Mouse (Mus musculus) urinary bladder, postnatal 36 days (tissue): ENCODE data around the gene Atp5b.

ENCODE experiments used
- DNase-seq, 2 experiments: peaks; one replicate each; pipeline ENCODE4 v3.0.0; 2022; ENCODE audit warnings: low spot score in 2 of 2, mixed read lengths in 1 of 2

Gene Atp5b

DNA sequence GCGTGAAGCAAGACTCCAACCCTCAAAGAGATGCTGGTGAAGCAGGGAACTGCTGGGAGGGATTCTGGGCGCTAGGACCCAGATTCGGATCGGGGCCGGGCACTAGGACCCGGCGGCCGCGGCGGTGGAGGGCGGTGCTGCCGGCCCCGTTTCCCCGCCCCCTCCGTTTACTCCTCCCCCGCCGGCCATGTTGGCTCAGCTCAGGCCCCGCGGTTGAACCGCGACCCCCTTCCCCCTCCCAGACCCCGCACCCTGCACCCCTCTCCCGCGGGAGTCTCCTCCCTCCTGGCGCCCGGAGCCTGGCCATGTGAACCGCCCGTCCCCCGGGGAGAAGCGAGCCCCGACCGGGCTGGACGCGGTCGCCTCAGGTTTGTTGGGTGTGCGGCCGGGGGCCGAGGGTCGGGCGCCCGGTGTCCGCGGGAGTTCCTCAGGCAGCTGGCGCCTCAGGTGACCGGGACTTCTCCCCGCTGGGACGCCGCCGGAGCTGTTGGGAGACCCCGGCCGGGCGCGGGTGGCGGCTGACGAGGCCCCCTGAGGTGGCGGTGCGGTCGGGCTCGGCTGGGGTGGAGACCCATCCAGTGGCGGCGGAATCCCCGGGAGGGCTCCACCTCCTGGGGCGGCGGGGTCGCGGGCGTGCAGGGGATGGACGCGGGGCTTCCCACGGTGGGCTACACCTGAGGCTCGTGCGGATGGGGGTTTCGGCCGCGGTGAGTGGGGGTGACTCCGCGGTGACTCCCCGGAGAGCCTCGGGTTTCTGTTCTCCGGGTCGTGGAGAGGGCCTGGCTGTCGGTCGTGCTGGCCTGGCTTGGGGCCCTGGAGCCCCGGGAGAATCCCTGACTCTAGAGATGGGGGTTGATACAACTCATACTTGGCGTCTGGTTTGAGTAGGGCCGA, 13.9 kb downstream of the Atp5b start:
- DNase-seq = peak; percentile 64 to 79

DNA sequence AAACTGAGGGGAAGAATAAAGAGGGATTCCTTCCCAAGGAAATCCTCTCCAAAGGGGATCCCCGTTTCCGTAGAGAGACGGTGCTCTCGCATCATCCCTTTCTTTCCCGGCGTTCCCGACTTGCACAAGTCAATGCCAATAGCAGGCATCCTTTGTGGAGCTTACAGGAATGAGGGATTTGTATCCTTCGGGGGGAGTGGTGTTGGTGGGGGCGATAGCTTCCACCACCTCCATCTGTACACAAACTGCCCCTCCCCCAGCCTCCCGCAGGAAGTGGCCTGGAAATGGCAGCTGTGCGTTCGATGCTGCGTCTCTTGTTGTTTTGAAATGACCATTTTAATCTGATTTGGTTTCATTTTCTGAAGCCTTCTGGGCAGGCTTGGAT, 14.5 kb downstream of the Atp5b start:
- DNase-seq = peak; percentile 28 to 47

DNA sequence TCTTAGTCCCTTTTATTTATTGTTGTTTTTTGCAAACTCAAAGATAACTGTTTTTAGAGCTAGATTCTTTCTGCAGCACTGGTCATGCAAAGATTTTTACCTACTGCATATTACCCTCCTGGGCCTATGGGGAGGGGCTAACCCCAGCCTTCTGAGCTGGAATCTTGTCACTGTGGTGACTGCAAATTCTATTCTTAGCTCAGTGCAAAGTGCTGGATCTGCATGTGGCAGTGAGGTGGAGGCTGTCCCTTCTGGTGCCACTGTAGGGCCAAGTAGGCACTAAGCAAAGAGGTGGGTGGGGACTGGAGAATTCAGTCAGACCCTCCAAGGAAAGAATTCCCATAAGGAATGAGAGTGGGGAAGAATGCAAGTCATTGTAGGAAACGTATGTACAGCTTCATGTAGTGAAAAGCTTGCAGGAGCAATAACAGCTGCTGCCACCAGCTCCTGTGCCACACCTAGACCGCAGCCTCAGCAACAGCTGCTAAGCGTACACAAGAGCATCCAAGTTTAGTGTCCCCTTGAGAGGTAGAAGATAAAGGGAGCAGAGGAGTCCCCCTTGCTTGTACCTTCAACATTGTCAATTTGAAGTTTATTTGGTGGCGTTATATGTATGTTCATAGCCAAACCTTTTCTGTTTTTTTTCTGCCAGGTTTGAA, 27.2 kb downstream of the Atp5b start:
- no peak for DNase-seq

DNA sequence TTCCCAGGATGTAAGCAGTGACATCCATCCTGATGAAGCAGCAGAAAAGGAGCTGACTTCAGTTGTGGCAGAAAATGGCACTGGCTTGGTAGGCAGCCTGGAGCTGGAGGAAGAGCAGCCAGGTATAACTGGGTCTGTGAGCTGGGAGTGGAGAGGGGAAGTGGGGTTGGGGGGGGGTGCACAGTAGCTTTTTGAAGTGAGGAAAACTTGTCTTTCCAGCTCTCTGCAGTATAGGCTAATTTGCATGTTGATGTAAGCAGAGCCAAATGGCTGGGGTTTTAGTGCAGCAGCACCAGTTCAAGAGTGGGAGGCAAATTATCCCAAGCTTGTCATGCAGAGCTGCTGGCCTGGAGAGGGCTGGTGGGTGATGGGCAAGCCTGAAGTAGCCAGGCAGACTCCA, 28.2 kb downstream of the Atp5b start:
- no peak for DNase-seq

DNA sequence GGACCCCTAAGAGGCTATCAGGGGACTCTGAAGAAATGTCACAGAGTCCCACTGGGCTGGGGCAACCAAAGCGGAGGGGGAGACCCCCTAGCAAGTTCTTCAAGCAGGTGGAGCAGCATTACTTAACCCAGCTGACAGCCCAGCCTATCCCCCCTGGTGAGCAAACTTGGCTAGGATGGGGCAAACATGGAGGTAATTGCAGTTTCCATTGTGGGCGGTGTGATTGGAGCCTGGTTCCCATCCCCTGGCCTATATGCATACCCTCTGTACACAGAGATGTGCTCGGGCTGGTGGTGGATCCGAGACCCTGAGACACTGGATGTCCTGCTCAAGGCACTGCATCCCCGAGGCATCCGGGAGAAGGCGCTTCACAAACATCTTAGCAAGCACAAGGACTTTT, 40.8 kb downstream of the Atp5b start:
- DNase-seq = no peak

DNA sequence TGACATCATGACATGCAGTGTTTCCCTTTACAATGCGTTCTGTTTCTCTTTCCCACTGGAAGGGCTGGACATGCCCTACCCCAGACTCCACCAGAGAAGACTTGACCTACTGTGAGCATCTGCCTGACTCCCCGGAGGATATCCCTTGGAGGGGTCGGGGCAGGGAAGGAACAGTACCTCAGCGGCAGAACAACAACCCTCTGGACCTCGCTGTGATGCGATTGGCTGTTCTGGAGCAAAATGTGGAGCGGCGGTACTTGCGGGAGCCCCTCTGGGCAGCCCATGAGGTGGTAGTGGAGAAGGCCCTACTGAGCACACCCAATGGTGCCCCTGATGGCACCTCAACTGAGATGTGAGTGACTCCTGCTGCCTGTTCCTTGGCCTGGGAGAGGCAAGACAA, 41.8 kb downstream of the Atp5b start:
- no peak for DNase-seq

DNA sequence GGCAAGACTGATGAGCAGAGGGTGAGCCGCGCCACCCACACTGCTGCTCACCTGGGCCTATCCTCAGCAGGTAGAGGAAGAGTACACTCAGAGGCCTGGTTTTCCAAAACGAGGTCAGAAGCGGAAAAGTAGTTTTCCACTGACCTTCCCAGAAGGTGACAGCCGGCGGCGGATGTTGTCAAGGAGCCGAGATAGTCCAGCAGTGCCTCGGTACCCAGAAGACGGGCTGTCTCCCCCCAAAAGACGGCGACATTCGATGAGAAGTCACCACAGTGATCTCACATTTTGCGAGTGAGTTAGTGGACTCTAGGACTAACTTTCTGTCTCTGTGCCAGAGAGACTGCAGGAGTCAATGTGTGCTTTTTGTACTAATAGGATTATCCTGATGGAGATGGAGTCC, 42.9 kb downstream of the Atp5b start:
- DNase-seq = no peak

DNA sequence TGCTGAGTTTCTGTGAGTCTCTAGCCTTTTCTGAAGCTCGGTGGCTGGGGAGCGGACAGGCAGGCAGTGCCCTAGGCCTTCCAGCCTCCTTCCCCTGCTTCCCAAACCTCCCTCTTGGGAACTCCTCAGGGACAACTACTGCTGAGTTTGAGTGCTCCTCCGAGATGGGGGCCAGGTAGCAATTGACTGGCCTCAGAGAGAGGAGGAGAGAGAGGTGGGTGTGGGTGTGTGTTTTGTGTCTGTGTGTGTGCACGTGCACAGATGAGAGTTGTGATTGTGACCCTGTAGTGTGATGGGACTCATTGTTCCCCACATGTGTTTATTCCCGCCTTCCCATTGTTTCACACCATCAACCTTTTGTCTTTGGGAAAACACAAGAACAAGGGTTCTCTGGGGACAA, 44.4 kb downstream of the Atp5b start:
- DNase-seq = no peak

DNA sequence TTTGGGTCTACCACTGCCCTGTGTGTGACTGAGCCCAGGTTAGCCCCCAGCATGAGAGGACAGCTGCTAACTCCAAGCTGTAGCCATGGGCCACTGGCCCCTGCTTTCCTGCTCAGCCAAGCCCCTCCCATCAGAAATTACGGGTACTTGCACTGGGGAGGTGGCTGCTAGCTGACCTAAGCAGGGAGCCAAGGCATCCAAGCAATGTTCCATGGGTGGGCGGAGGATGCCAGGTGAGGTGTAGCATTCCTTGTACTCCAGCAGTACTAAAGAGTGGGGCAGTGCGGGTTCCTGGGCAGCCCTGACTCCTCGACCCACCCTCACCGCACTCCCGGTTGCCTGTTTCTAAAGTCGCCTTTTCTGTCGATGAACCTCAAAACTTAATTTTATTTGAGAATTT, 45.1 kb downstream of the Atp5b start:
- no peak for DNase-seq

DNA sequence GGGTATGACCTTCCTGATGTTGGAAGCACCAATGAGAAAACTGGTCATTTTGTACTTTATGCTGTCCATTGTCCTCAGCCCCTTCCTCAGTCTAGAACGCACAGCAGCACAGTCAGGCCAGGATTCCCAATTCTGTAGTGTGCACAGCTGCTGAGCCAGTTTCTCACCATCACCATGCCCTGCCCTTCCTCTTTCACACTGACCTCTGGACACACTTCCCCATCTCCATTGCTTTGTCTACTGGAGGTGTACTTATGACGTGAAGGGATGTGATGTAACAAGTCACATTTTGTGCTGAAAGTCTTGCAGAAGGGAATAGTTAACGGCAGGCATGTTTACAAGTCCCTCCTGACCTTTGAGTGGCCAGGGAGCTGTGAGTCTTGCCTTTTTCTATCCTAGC, 48.2 kb downstream of the Atp5b start:
- no peak for DNase-seq

DNA sequence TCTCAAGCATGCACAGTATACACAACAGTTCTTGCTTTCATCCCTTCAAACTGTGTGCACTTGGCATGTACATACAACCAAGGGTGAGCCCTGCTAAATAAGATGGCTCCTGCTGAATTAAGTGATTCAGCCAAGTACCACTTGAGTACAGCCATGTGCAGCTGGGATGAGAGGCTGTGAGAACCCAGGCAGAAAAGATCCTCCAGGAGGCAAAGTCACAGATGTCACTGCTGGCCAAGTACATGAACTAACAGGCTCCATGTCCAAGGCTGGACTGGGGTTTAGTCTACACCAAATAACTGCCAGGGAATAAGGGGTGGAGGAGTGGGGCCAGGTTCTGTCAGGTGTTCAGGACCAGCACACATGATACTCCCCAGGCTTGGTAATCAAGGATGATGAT, 48.7 kb downstream of the Atp5b start:
- DNase-seq = no peak

DNA sequence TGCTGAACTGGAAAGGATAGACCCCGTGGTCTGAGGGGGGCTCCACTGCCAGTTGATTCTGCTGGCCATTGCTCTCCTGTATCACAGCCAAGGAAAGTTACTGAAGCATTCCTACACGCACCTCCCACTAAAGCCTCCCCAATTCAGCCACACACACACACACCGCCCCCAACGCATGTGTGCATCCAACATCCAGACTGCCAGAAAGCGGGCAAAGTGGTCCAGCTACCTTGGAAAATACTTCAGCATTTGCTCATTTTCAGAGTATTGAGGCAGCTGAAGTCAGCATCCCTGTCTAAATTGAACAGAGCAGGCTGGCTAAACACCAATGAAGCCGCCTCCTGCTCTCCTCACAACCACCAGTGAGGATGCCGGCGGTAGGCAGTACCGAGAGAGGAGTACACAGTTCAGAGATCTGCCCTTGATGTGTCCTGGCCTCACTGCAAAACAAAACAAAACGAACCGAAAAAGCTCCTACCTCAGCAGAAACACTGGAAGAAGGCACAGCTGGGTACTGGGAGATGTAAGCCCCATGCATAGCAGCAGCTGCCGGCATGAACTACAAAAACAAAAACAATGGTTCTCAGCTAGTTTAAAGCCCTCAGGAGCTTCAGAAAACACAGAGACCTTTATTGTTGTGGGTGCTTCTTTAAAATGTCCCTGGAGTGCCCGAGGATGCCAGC, 50.7 kb downstream of the Atp5b start:
- DNase-seq = no peak

DNA sequence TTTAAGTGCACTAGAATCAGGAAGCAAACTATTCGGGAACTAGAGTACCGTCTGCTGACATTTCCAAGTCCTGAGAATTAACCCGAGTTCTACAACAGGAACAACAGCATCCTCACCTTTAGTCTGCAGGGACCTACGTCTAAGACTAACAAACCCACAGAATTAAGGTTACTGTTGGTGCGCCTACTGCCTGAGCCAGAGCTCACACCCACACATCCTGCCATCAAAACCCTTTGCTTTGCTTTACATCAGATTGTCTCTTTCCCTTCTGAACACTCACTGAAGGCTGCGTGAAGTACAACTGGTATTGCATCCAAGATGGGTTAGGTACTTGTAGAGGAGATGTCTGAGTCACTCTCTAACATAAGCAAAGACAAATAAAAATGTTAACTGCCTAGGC, 52.3 kb downstream of the Atp5b start:
- DNase-seq = no peak
